Mouse (Mus musculus): ENCODE measurements around the gene Slc26a8. TPM values are rescaled to one million over a fixed set of nuclear protein-coding genes. Genes with fewer than 3 reads are reported as not detected.

Slc26a8 gene
- polyA plus RNA-seq, 1 experiment from 2014 or later = 0.20 TPM

DNA sequence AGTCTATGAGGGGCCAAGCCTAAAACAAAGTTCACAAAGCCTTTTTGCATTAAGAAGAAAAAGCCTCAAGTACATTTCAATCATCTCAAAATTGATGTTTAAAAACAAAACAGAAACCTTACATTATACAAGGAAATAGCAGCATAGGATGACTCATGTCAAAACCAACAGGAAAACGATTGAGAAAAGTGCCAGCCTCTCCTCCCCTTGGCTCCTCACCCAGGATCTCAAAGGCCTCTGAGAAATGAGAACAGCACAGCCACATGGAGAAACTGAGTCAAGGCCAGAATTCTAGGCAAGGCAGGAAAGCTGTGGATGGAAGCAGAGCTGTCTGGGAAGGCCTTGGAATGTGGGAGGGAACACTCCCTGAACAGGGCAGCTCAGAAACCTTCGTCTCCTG is 101.4 kb downstream of the Slc26a8 start:
- no peak overlapping the region for H3K9ac ChIP-seq
- no peak for DNase-seq
- no peak overlapping the region for H3K27ac ChIP-seq
- no peaks in the 10 kb centered on the region for H3K4me1 ChIP-seq (replicated peaks)
- H3K9me3 ChIP-seq (replicated peaks) = no peaks in the 10 kb centered on the region
- 73% methylated on average over 2 of the region's 2 CpGs for WGBS (ENCODE audit: insufficient replicate concordance)
- no peak overlapping the region for H3K4me2 ChIP-seq
- peaks cover 64% of the 10 kb centered on the region for H3K36me3 ChIP-seq
- no peaks in the 10 kb centered on the region for H3K27me3 ChIP-seq
- H3K4me3 ChIP-seq (replicated peaks) = no peak overlapping the region
- no peak for ATAC-seq (ENCODE audit: low read depth)

Other genes starting within 250 kb of the Slc26a8 start
- 10.8 and 12.0 TPM in 2 replicates for gene Fkbp5, start 172.7 kb downstream of the Slc26a8 start, polyA plus RNA-seq (2015; fragmentation: Nextera tagmentation; extraction: Ambion mirVana)
- gene Armc12, start 159.4 kb downstream of the Slc26a8 start, polyA plus RNA-seq (2015; fragmentation: Nextera tagmentation; extraction: Ambion mirVana) = not detected in 2 replicates
- not detected in 2 replicates for gene Clpsl2, start 140.8 kb downstream of the Slc26a8 start, polyA plus RNA-seq (2015; fragmentation: Nextera tagmentation; extraction: Ambion mirVana)
- gene Clps, start 129.5 kb downstream of the Slc26a8 start, polyA plus RNA-seq (2015; fragmentation: Nextera tagmentation; extraction: Ambion mirVana) = 3.2 and 3.4 TPM in 2 replicates
- gene Lhfpl5, start 114.6 kb downstream of the Slc26a8 start, polyA plus RNA-seq (2015; fragmentation: Nextera tagmentation; extraction: Ambion mirVana) = 0.17 TPM in 1 of 2 replicates, not detected in the other
- gene Srpk1, start 67.5 kb downstream of the Slc26a8 start, polyA plus RNA-seq (2015; fragmentation: Nextera tagmentation; extraction: Ambion mirVana) = 54.3 and 57.7 TPM in 2 replicates
- 30.8 and 32.5 TPM in 2 replicates for gene Mapk14, start 1.1 kb upstream of the Slc26a8 start, polyA plus RNA-seq (2015; fragmentation: Nextera tagmentation; extraction: Ambion mirVana)
- gene AC170998.1, start 35.9 kb upstream of the Slc26a8 start, polyA plus RNA-seq (2015; fragmentation: Nextera tagmentation; extraction: Ambion mirVana) = 0.75 and 1.2 TPM in 2 replicates
- 1.7 and 2.2 TPM in 2 replicates for gene Mapk13, start 79.1 kb upstream of the Slc26a8 start, polyA plus RNA-seq (2015; fragmentation: Nextera tagmentation; extraction: Ambion mirVana)
- gene Brpf3, start 110.9 kb upstream of the Slc26a8 start, polyA plus RNA-seq (2015; fragmentation: Nextera tagmentation; extraction: Ambion mirVana) = 61.8 and 69.9 TPM in 2 replicates
- not detected in 2 replicates for gene Pnpla1, start 168.2 kb upstream of the Slc26a8 start, polyA plus RNA-seq (2015; fragmentation: Nextera tagmentation; extraction: Ambion mirVana)
- gene 4930539E08Rik, start 225.1 kb upstream of the Slc26a8 start, polyA plus RNA-seq (2015; fragmentation: Nextera tagmentation; extraction: Ambion mirVana) = 0.08 and 0.15 TPM in 2 replicates

Data from liver, embryonic 13.5 days (tissue).